Comparison of ENCODE assay signal across 8 mouse cellular contexts in the genomic region with DNA sequence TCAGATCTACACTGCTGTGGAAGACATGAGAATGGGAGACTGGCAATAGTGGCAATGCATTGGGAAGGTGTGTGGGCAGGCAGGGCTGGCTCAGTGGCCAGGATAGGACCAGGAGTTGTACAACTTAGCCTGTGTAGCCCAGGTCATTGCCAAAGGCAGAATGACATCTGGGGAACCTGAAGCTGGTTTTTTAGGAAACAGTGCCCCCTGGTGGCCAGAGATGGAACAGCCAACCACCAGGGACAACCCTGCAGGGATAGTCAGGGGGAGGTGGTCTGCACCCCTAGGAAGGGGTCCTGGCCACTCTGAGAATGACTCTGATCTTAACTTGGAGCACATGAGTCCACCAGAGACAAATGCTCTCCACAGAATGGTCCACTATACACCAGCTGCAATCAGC. TPM values are rescaled to one million over a fixed set of nuclear protein-coding genes. Genes with fewer than 3 reads are reported as not detected.
DNase-seq lines count a peak whose midpoint lies in the region; ATAC-seq lines count a peak whose summit lies in the region.

No protein-coding gene starts in this region.

- DNase-seq in left cerebral cortex, adult 18-20 months (ENCODE audit: low spot score in 2 of 2): peak; percentile 62 to 64
- DNase-seq in left cerebral cortex, adult 11 months (ENCODE audit: low spot score): no peak
- DNase-seq in adrenal gland, postnatal 36 days: peak; percentile 64 to 75
- DNase-seq in forebrain, embryonic 10.5 days (ENCODE audit: extremely low spot score, low spot score): peak; percentile 79
- peak; percentile 79 for DNase-seq in liver, embryonic 11.5 days (ENCODE audit: low spot score)
- DNase-seq in thymus, postnatal 10 days (ENCODE audit: low spot score in 2 of 2): peak; percentile 27 to 65

- H3K27me3 ChIP-seq in forebrain, embryonic 10.5 days (ENCODE audit: poor library complexity, severe bottlenecking): no peaks in the 10 kb centered on the region
- H3K27me3 ChIP-seq in hindbrain, embryonic 13.5 days: peaks cover 25% of the 10 kb centered on the region
- H3K27me3 ChIP-seq in liver, embryonic 11.5 days (replicated peaks; ENCODE audit: control insufficient read depth, insufficient read depth, low read length): no peaks in the 10 kb centered on the region

- peaks cover 17% of the 10 kb centered on the region for H3K4me1 ChIP-seq in forebrain, embryonic 10.5 days
- 0 out of 2 replicates have a peak, but pooled peaks cover 9% of the 10 kb centered on the region for H3K4me1 ChIP-seq in hindbrain, embryonic 13.5 days (replicated peaks)
- H3K4me1 ChIP-seq in liver, embryonic 11.5 days (replicated peaks; ENCODE audit: control insufficient read depth, insufficient read depth, low read length): no peaks in the 10 kb centered on the region

- H3K27ac ChIP-seq in forebrain, embryonic 10.5 days: no peak overlapping the region
- H3K27ac ChIP-seq in hindbrain, embryonic 13.5 days: no peak overlapping the region
- H3K27ac ChIP-seq in liver, embryonic 11.5 days (ENCODE audit: low read depth, low read length): no peak overlapping the region

- H3K9me3 ChIP-seq in forebrain, embryonic 10.5 days: no peaks in the 10 kb centered on the region
- no peaks in the 10 kb centered on the region for H3K9me3 ChIP-seq in hindbrain, embryonic 13.5 days
- H3K9me3 ChIP-seq in liver, embryonic 11.5 days (ENCODE audit: control insufficient read depth, low read length): no peaks in the 10 kb centered on the region

- no peak overlapping the region for H3K4me2 ChIP-seq in hindbrain, embryonic 13.5 days
- H3K4me2 ChIP-seq in liver, embryonic 11.5 days: no peak overlapping the region

- H3K36me3 ChIP-seq in forebrain, embryonic 10.5 days (replicated peaks): peaks cover 58% of the 10 kb centered on the region
- peaks cover 57% of the 10 kb centered on the region for H3K36me3 ChIP-seq in hindbrain, embryonic 13.5 days
- 0 out of 2 replicates have a peak, but pooled peaks cover 6% of the 10 kb centered on the region for H3K36me3 ChIP-seq in liver, embryonic 11.5 days (ENCODE audit: control insufficient read depth, insufficient read depth, low read length)

- no peak overlapping the region for H3K4me3 ChIP-seq in forebrain, embryonic 10.5 days
- no peak overlapping the region for H3K4me3 ChIP-seq in hindbrain, embryonic 13.5 days
- H3K4me3 ChIP-seq in liver, embryonic 11.5 days (ENCODE audit: low read depth, low read length): no peak overlapping the region

- H3K9ac ChIP-seq in hindbrain, embryonic 13.5 days: no peak overlapping the region
- H3K9ac ChIP-seq in liver, embryonic 11.5 days (ENCODE audit: low read depth, low read length): no peak overlapping the region

- ATAC-seq in hindbrain, embryonic 13.5 days (ENCODE audit: low FRiP score): 0 out of 2 replicates have a peak, but pooled peaks have one; percentile 21
- ATAC-seq in liver, embryonic 11.5 days (replicated peaks; ENCODE audit: low FRiP score): peak; percentile 22; the same call in 1 of the 2 replicates
- ATAC-seq in monocyte, adult 5-6 weeks (replicated peaks; ENCODE audit: insufficient number of reproducible peaks, low FRiP score, low TSS enrichment, poor library complexity, severe bottlenecking): peak; percentile 40

RNA-seq across cellular contexts. Expression of a gene that starts 14.4 kb away (rescaled TPM):
- total RNA-seq in left cerebral cortex, adult 18-20 months (2021): 1 to 10 TPM; 1.5 to 2.1 TPM
- total RNA-seq in adrenal gland, postnatal 36 days (2021): 10 to 100 TPM; 10.5 to 11.2 TPM
- 5.9 and 6.9 TPM in 2 replicates for polyA plus RNA-seq in forebrain, embryonic 10.5 days (2016; fragmentation: Nextera tagmentation; extraction: Ambion mirVana)
- polyA plus RNA-seq in hindbrain, embryonic 13.5 days (2015; fragmentation: Nextera tagmentation; extraction: Ambion mirVana): 8.1 TPM in 2 replicates
- 17.1 and 18.5 TPM in 2 replicates for polyA plus RNA-seq in liver, embryonic 11.5 days (2014; fragmentation: Nextera tagmentation; extraction: Ambion mirVana)
- total RNA-seq in monocyte, adult 5-6 weeks (2017): 0.57 to 5.3 TPM in 2 of 3 replicates, not detected in the other

RNA-seq across cellular contexts. Expression of a gene that starts 24.9 kb away (rescaled TPM):
- total RNA-seq in left cerebral cortex, adult 18-20 months (2021): 100 to 1,000 TPM in 1 of 2 experiments, 10 to 100 TPM in 1; 96.3 to 103 TPM
- total RNA-seq in adrenal gland, postnatal 36 days (2021): 10 to 100 TPM; 51.3 to 54.3 TPM
- polyA plus RNA-seq in forebrain, embryonic 10.5 days (2016; fragmentation: Nextera tagmentation; extraction: Ambion mirVana): 41.0 and 43.2 TPM in 2 replicates
- 24.7 and 27.3 TPM in 2 replicates for polyA plus RNA-seq in hindbrain, embryonic 13.5 days (2015; fragmentation: Nextera tagmentation; extraction: Ambion mirVana)
- polyA plus RNA-seq in liver, embryonic 11.5 days (2014; fragmentation: Nextera tagmentation; extraction: Ambion mirVana): 34.9 TPM in 2 replicates
- 28.1 to 36.6 TPM (median 32.7 TPM) in 3 replicates for total RNA-seq in monocyte, adult 5-6 weeks (2017)

RNA-seq across cellular contexts. Expression of a gene that starts 40.8 kb away (rescaled TPM):
- total RNA-seq in left cerebral cortex, adult 18-20 months (2021): 1 to 10 TPM; 8.9 to 9.2 TPM
- 10 to 100 TPM; 31.2 to 45.8 TPM for total RNA-seq in adrenal gland, postnatal 36 days (2021)
- polyA plus RNA-seq in forebrain, embryonic 10.5 days (2016; fragmentation: Nextera tagmentation; extraction: Ambion mirVana): 9.8 and 10.1 TPM in 2 replicates
- polyA plus RNA-seq in hindbrain, embryonic 13.5 days (2015; fragmentation: Nextera tagmentation; extraction: Ambion mirVana): 13.2 and 13.4 TPM in 2 replicates
- polyA plus RNA-seq in liver, embryonic 11.5 days (2014; fragmentation: Nextera tagmentation; extraction: Ambion mirVana): 30.4 and 35.1 TPM in 2 replicates
- 73.5 to 94.4 TPM (median 82.2 TPM) in 3 replicates for total RNA-seq in monocyte, adult 5-6 weeks (2017)
